Mouse (Mus musculus) embryonic facial prominence, embryonic 14.5 days (tissue): ENCODE data around the gene Ola1. TPM values are rescaled to one million over a fixed set of nuclear protein-coding genes. Genes with fewer than 3 reads are reported as not detected.
A peak's percentile ranks its signal among the peaks of the same experiment; 100 is the strongest.

Experiments used
- ATAC-seq: fragments of 200-750 bp; cut with Nextera tagmentation; 2 replicates; pipeline ENCODE4 v1.8.0; 2017; ENCODE audit warnings: low read depth, moderate number of reproducible peaks, moderate TSS enrichment
- DNase-seq: peaks from one replicate; pipeline ENCODE4 v3.0.0-alpha.2; 2015; ENCODE audit warnings: low spot score
- H3K27ac ChIP-seq: fragments of 300-500 bp; sonication (generic); replicated peaks from 2 replicates; pipeline ENCODE4 v1.5.1; 2014; ENCODE audit warnings: low read depth, mild to moderate bottlenecking, low read length, moderate library complexity
- H3K27me3 ChIP-seq: fragments of 300-500 bp; sonication (generic); replicated peaks from 2 replicates; pipeline ENCODE4 v1.6.1; 2014; ENCODE audit warnings: low read length; ENCODE audit not compliant: control insufficient read depth, insufficient read depth
- H3K36me3 ChIP-seq: fragments of 300-500 bp; sonication (generic); 2 replicates; pipeline ENCODE4 v1.6.1; 2014; ENCODE audit warnings: low read length, mixed read lengths; ENCODE audit not compliant: control insufficient read depth, insufficient read depth
- H3K4me1 ChIP-seq: fragments of 300-500 bp; sonication (generic); 2 replicates; pipeline ENCODE4 v1.6.1; 2014; ENCODE audit warnings: antibody characterized with exemption, low read length; ENCODE audit not compliant: control insufficient read depth, insufficient read depth
- H3K4me2 ChIP-seq: fragments of 300-500 bp; sonication (generic); 2 replicates; pipeline ENCODE4 v1.6.1; 2014; ENCODE audit warnings: low read depth, mild to moderate bottlenecking, low read length, moderate library complexity, mixed read lengths
- H3K4me3 ChIP-seq: fragments of 300-500 bp; sonication (generic); 2 replicates; pipeline ENCODE4 v1.5.1; 2014; ENCODE audit warnings: low read depth, mild to moderate bottlenecking, low read length
- H3K9ac ChIP-seq: fragments of 300-500 bp; sonication (generic); 2 replicates; pipeline ENCODE4 v1.6.1; 2014; ENCODE audit warnings: low read depth, mild to moderate bottlenecking, low read length, moderate library complexity, mixed read lengths
- H3K9me3 ChIP-seq: fragments of 300-500 bp; sonication (generic); 2 replicates; pipeline ENCODE4 v1.6.1; 2016; ENCODE audit warnings: low read length; ENCODE audit not compliant: control insufficient read depth
- WGBS: fragments of 180-500 bp; shearing (Covaris S2); extraction: QIAGEN DNeasy Blood & Tissue Kit; methylation state at CpG from one replicate; pipeline ENCODE4 v1.1.7; 2014; 5-methylcytosine and 5-hydroxymethylcytosine counted together
- polyA plus RNA-seq: library from polyadenylated mRNA; unstranded; fragments of >200 nt; fragmentation: Nextera tagmentation; extraction: Ambion mirVana; gene quantifications from 2 replicates; pipeline ENCODE4 v1.2.1, GENCODE M21; 2014

The Ola1 gene
- polyA plus RNA-seq, 1 experiment from 2014 or later = 90.7 TPM

GRCm38 (mm10) chr2:73070449-73071076 lies 148.2 kb downstream of the Ola1 start:
- H3K9ac ChIP-seq = no peak overlapping the region
- H3K4me3 ChIP-seq = no peak overlapping the region
- no peak for ATAC-seq
- no peak overlapping the region for H3K4me2 ChIP-seq
- H3K4me1 ChIP-seq = peaks cover 9% of the 10 kb centered on the region; the same call in 1 of the 2 replicates
- no peaks in the 10 kb centered on the region for H3K27me3 ChIP-seq
- no peak overlapping the region for H3K27ac ChIP-seq
- H3K9me3 ChIP-seq = no peaks in the 10 kb centered on the region
- DNase-seq = no peak
- 55% methylated on average over 10 of the region's 10 CpGs for WGBS
- no peaks in the 10 kb centered on the region for H3K36me3 ChIP-seq

DNA sequence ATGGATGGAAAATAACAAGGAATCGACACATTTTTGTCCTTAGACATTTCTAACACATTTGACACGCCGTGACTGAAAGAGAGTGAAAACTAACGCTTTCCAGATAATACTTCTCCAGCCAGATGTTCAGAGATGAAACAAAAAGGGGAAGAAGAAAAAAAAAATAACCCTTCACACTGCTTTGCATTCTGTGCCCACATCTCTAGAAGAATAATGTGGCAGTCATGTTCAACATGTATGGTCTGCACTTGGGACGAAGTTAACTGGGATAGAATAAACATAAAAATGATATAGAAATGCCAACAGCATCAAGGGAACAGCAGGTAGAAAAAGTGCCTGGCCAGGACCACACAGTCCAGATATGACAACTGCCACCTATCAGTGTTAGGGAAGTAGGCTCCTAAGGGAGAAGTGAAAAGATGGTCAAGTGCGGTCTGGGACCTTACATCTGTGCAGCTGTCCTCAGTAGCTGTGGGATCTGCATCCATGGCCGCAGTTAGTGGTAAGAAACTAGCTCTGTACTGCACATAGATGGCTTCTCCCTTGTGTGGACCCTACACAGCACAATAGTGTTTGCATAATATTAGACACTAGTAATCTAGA lies 149.4 kb downstream of the Ola1 start:
- Histone ChIP-seq H3K27me3 (no peaks in the 10 kb centered on the region), H3K27ac (no peak overlapping the region), H3K4me2 (no peak overlapping the region), H3K36me3 (no peaks in the 10 kb centered on the region), H3K4me3 (no peak overlapping the region), H3K9ac (no peak overlapping the region), H3K9me3 (no peaks in the 10 kb centered on the region), H3K4me1 (peaks cover 9% of the 10 kb centered on the region; the same call in 1 of the 2 replicates)
- no peak for DNase-seq
- ATAC-seq = no peak
- 82% methylated on average over 7 of the region's 7 CpGs for WGBS

DNA sequence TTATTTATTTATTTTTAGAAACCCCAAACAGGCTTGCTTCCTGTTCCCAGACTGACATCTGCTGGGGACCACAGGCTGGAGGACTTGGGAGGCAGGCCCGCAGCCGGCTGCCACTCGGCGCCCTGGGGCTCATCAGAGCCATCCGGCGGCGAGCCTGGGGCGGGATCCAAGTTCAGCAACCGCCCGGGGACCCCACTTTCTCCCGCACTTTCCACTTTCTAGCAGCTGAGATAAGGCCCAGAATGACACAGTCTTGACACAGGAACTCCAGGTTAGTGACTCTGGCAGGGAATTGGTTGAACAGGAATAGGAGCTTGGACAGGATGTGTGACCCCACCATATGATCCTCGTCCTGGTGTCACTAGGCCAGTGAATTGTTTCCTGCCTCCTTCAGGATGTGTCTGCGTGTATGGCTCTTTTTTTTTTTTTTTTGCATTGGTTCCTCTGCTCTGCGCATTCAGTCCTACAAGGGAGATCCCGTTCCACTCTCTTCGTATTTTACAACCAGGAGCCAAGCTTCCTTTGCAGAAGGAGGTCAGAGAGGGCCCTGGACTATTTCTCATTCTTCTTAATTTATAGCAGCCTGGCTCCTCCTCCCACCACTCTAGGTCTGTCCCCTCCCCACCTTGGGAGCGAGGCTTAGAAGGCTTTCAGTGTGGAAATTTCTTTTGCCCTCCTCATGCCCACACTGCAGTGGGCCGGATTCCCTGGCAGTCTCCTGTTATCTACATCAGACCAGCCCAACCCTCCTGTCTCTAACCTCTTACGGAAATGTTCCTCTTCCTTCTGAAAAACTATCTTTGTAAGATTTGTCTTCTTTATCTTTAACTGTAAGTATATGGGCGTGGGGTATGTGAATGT lies 152.2 kb downstream of the Ola1 start:
- Histone ChIP-seq H3K27me3 (no peaks in the 10 kb centered on the region), H3K27ac (no peak overlapping the region), H3K4me2 (peak overlapping the region; percentile 40), H3K36me3 (no peaks in the 10 kb centered on the region), H3K9me3 (no peaks in the 10 kb centered on the region), H3K4me3 (no peak overlapping the region), H3K9ac (peak overlapping the region; percentile 38; the same call in 1 of the 2 replicates), H3K4me1 (peaks cover 9% of the 10 kb centered on the region; the same call in 1 of the 2 replicates)
- peak; percentile 62 for DNase-seq
- peak; percentile 33; the same call in 1 of the 2 replicates for ATAC-seq
- 23% methylated on average over 20 of the region's 20 CpGs for WGBS

DNA sequence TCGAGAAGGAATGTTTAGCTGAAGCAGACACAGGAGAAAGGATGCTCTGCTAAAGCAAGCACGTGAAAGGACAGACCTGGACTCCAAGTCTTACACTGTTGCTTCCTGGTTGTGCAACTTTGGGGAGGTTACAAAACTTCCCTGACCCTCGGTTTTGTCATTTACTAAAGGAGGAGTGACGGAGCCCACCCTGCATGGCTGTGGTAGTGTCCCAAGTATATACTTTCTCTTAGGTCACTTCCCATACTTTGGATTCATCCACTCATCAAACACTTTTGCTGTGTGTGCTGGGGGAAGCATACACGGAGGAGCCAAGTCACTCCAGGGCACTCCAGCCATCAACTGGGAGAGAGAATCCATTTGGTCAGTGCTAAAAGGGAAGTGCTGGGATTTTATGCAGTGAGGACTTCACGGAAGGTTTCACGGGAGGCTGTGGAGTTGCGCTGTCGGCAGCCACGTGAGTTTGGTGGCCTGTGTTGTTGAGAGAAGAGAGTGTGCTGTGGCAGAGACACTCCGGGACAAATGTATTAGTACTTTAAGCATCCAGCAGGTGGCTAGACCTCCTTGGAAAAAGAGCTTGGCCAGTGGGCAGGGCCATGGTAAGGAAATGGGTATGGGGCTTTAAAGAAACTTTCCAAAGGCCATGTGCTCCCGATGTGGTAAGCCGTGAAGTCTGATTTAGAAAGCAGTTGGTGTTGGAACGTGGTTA lies 154.7 kb downstream of the Ola1 start:
- Histone ChIP-seq H3K4me2 (no peak overlapping the region), H3K27me3 (no peaks in the 10 kb centered on the region), H3K9ac (no peak overlapping the region), H3K4me3 (no peak overlapping the region), H3K36me3 (no peaks in the 10 kb centered on the region), H3K27ac (no peak overlapping the region), H3K4me1 (peaks cover 9% of the 10 kb centered on the region; the same call in 1 of the 2 replicates), H3K9me3 (no peaks in the 10 kb centered on the region)
- 79% methylated on average over 14 of the region's 14 CpGs for WGBS
- DNase-seq (no peak), ATAC-seq (no peak)

DNA sequence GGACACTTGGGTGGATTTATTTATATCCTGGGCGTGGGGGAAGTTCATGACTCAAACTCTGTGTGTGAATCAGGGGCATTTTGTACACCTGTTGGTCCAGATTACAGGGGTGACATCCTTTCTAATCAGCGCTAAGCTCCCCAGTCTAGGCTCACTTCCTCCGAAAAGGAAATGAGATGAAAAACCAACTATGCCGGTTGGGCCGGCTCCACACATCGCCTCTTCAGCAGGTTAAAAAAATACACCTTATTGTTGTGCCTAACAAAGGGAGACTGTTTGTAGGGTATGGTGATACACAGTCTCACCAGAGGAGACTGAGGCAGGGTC lies 158.5 kb downstream of the Ola1 start:
- ATAC-seq = peak; percentile 62; the same call in 1 of the 2 replicates
- Histone ChIP-seq H3K36me3 (no peaks in the 10 kb centered on the region), H3K9ac (no peak overlapping the region), H3K9me3 (no peaks in the 10 kb centered on the region), H3K4me3 (no peak overlapping the region), H3K27me3 (no peaks in the 10 kb centered on the region), H3K4me2 (no peak overlapping the region), H3K4me1 (no peaks in the 10 kb centered on the region), H3K27ac (no peak overlapping the region)
- WGBS = 56% methylated on average over 6 of the region's 6 CpGs
- peak; percentile 62 for DNase-seq

- no peaks in the 10 kb centered on the region for H3K4me1 ChIP-seq
- no peak overlapping the region for H3K9ac ChIP-seq
- H3K36me3 ChIP-seq = no peaks in the 10 kb centered on the region
- DNase-seq = no peak
- no peak overlapping the region for H3K4me2 ChIP-seq
- H3K27me3 ChIP-seq = no peaks in the 10 kb centered on the region
- H3K9me3 ChIP-seq = 0 out of 2 replicates have a peak, but pooled peaks cover 3% of the 10 kb centered on the region
- H3K4me3 ChIP-seq = no peak overlapping the region
- 25% methylated on average over 12 of the region's 12 CpGs for WGBS
- ATAC-seq = peak; percentile 12; the same call in 1 of the 2 replicates
- no peak overlapping the region for H3K27ac ChIP-seq
Observed at GRCm38 (mm10) chr2:73059550-73060258, 159.0 kb downstream of the Ola1 start.

- Histone ChIP-seq H3K4me1 (no peaks in the 10 kb centered on the region), H3K36me3 (no peaks in the 10 kb centered on the region), H3K27me3 (no peaks in the 10 kb centered on the region), H3K9ac (no peak overlapping the region), H3K4me2 (no peak overlapping the region), H3K4me3 (no peak overlapping the region), H3K27ac (no peak overlapping the region), H3K9me3 (0 out of 2 replicates have a peak, but pooled peaks cover 3% of the 10 kb centered on the region)
- WGBS = 90% methylated on average over 1 of the region's 1 CpGs
- DNase-seq (no peak), ATAC-seq (no peak)
Observed at GRCm38 (mm10) chr2:73058344-73058743, 160.4 kb downstream of the Ola1 start.

- no peak for DNase-seq
- no peaks in the 10 kb centered on the region for H3K4me1 ChIP-seq
Observed at GRCm38 (mm10) chr2:73057589-73057988, 161.1 kb downstream of the Ola1 start.

More at GRCm38 (mm10) chr2:73057589-73057988, 161.1 kb downstream of the Ola1 start:
- Histone ChIP-seq H3K36me3 (no peaks in the 10 kb centered on the region), H3K27ac (no peak overlapping the region), H3K27me3 (no peaks in the 10 kb centered on the region), H3K4me2 (no peak overlapping the region), H3K9me3 (0 out of 2 replicates have a peak, but pooled peaks cover 3% of the 10 kb centered on the region), H3K4me3 (no peak overlapping the region), H3K9ac (no peak overlapping the region)
- ATAC-seq = no peak
- WGBS = 94% methylated on average over 2 of the region's 2 CpGs
